8 mouse cellular contexts compared by ENCODE assay signal in genomic region chr9:13195268-13195667, GRCm38 (mm10). TPM values are rescaled to one million over a fixed set of nuclear protein-coding genes. Genes with fewer than 3 reads are reported as not detected.
DNase-seq lines count a peak whose midpoint lies in the region; ATAC-seq and TF ChIP-seq lines count a peak whose summit lies in the region.
"Had no signal": no experiment of that assay in that cellular context is flagged by ENCODE, and none has a peak within 500 bp of the region (broad histone marks: within the 10 kb centered on the region; RNA-seq: fewer than 3 reads in every experiment).

No protein-coding gene starts in this region.

- no peak overlapping the region for H3K27ac ChIP-seq in hindbrain, postnatal 0 days

- WGBS in hindbrain, postnatal 0 days, result under 1% methylated on average over 4 of the region's 4 CpGs

- no peaks in the 10 kb centered on the region for H3K36me3 ChIP-seq in hindbrain, postnatal 0 days (ENCODE audit: insufficient read depth, low read length)

- H3K9ac ChIP-seq in hindbrain, postnatal 0 days (replicated peaks; ENCODE audit: low read length), result no peak overlapping the region

- no peaks in the 10 kb centered on the region for H3K27me3 ChIP-seq in hindbrain, postnatal 0 days (ENCODE audit: insufficient read depth, low read length)

- H3K9me3 ChIP-seq in hindbrain, postnatal 0 days (ENCODE audit: low read length), result no peaks in the 10 kb centered on the region

- no peaks in the 10 kb centered on the region for H3K4me1 ChIP-seq in hindbrain, postnatal 0 days (ENCODE audit: insufficient read depth, low read length)

- peak; percentile 77 for TF ChIP-seq CTCF in hindbrain, postnatal 0 days (IDR thresholded peaks at IDR 0.05; ENCODE audit: low read depth)

- H3K4me2 ChIP-seq in hindbrain, postnatal 0 days (ENCODE audit: low read depth, low read length), result no peak overlapping the region

- peak; percentile 44 to 63 for DNase-seq in left cerebral cortex, postnatal 14 days (ENCODE audit: low spot score in 2 of 2)
- no peak for DNase-seq in left cerebral cortex, adult 8-10 months (ENCODE audit: low spot score in 2 of 2)
- peak; percentile 30 for DNase-seq in MEL-GATA-1-ER (ENCODE audit: extremely low read depth, low read depth)
- DNase-seq in c-Kit-positive CD71-positive TER-119-negative erythroid progenitor cells, embryonic 14.5 days (ENCODE audit: low read depth), result peak; percentile 20
- peak; percentile 91 for DNase-seq in hindbrain, postnatal 0 days (ENCODE audit: low spot score)
- peak; percentile 78 for DNase-seq in retina, postnatal 1 day
- no peak for DNase-seq in spleen, postnatal 36 days (ENCODE audit: low spot score in 2 of 2)

- peak; percentile 67; the same call in 1 of the 2 replicates for ATAC-seq in hindbrain, postnatal 0 days

- no peak overlapping the region for H3K4me3 ChIP-seq in hindbrain, postnatal 0 days (ENCODE audit: low read length)
- H3K4me3 ChIP-seq: myocyte had no signal

- intact Hi-C loops in left cerebral cortex, postnatal 14 days (cut with DNase I), result loop anchor here (10.0 kb wide), 1 partner anchor 320 kb away; no protein-coding TSS in a partner anchor

RNA-seq across cellular contexts. Expression of gene Jrkl, which starts 50.4 kb away (rescaled TPM):
- total RNA-seq in left cerebral cortex, postnatal 14 days (2021), result 1 to 10 TPM; 7.7 to 8.7 TPM
- 1 to 10 TPM; 9.0 to 9.7 (median 9.4) TPM for total RNA-seq in left cerebral cortex, adult 8-10 months (2022)
- 2.8 and 3.6 TPM in 2 replicates for total RNA-seq in hindbrain, postnatal 0 days (2014; rRNA removed)
- polyA plus RNA-seq in hindbrain, postnatal 0 days (2015; fragmentation: Nextera tagmentation; extraction: Ambion mirVana), result 4.1 and 5.5 TPM in 2 replicates

RNA-seq across cellular contexts. Expression of gene Ccdc82, which starts 51.5 kb away (rescaled TPM):
- total RNA-seq in left cerebral cortex, postnatal 14 days (2021), result 1 to 10 TPM; 9.4 to 9.9 TPM
- 10 to 100 TPM; 18.7 to 22.0 (median 19.7) TPM for total RNA-seq in left cerebral cortex, adult 8-10 months (2022)
- 16.1 and 18.7 TPM in 2 replicates for total RNA-seq in hindbrain, postnatal 0 days (2014; rRNA removed)
- polyA plus RNA-seq in hindbrain, postnatal 0 days (2015; fragmentation: Nextera tagmentation; extraction: Ambion mirVana), result 11.0 and 11.1 TPM in 2 replicates

Comparison
In these comparisons a context has a peak if more than half of its experiments do, and no peak if none do; other contexts are left out.
1. DNase-seq: peak in left cerebral cortex, postnatal 14 days (2 of 2), MEL-GATA-1-ER (single experiment), c-Kit-positive CD71-positive TER-119-negative erythroid progenitor cells, embryonic 14.5 days (single experiment), hindbrain, postnatal 0 days (single experiment) and retina, postnatal 1 day (single experiment); none in left cerebral cortex, adult 8-10 months (0 of 2) and spleen, postnatal 36 days (0 of 2).